24 mouse cellular contexts compared by ENCODE assay signal in genomic region chr3:152004411-152004955, GRCm38 (mm10).
DNase-seq lines count a peak whose midpoint lies in the region; ATAC-seq and TF ChIP-seq lines count a peak whose summit lies in the region.
"Had no signal": no experiment of that assay in that cellular context is flagged by ENCODE, and none has a peak within 500 bp of the region (broad histone marks: within the 10 kb centered on the region; RNA-seq: fewer than 3 reads in every experiment).

No protein-coding gene starts in this region.

- no peak for TF ChIP-seq CTCF in lung, embryonic 14.5 days (IDR thresholded peaks at IDR 0.05; ENCODE audit: low read depth)
- TF ChIP-seq CTCF in lung, adult 2 months (IDR thresholded peaks at IDR 0.05; ENCODE audit: insufficient read depth, low read length), result no peak

- peak; percentile 13 for DNase-seq in adrenal gland, postnatal 10 days
- no peak for DNase-seq in adrenal gland, postnatal 25 days
- DNase-seq in heart, adult 11 months, result peak; percentile 96
- DNase-seq in heart, postnatal 4 days, result no peak
- peak; percentile 59 for DNase-seq in lung, embryonic 14.5 days
- no peak for DNase-seq in lung, adult 2 months
- peak; percentile 53 for DNase-seq in lung, postnatal 25 days (ENCODE audit: low spot score)
- no peak for DNase-seq in natural killer cell, adult 2 months (ENCODE audit: low spot score in 2 of 2)
- DNase-seq: cerebellum, adult 11 months; cerebellum, adult 9-11 months; kidney, postnatal 25 days; layer of hippocampus, postnatal 36 days; right cerebral cortex, postnatal 4 days; thymus, postnatal 25 days had no signal

- H3K9me3 ChIP-seq in lung, embryonic 14.5 days (ENCODE audit: low read depth, low read length), result no peaks in the 10 kb centered on the region
- H3K9me3 ChIP-seq: embryonic facial prominence, embryonic 10.5 days; forebrain, embryonic 15.5 days; heart, embryonic 15.5 days; megakaryocyte, embryonic 14.5 days; midbrain, embryonic 13.5 days; neural tube, embryonic 13.5 days; stomach, embryonic 15.5 days had no signal

- no peaks in the 10 kb centered on the region for H3K27me3 ChIP-seq in lung, embryonic 14.5 days (ENCODE audit: insufficient read depth, low read length)
- H3K27me3 ChIP-seq: forebrain, embryonic 15.5 days; heart, embryonic 15.5 days; megakaryocyte, embryonic 14.5 days; midbrain, embryonic 13.5 days; neural tube, embryonic 13.5 days; stomach, embryonic 15.5 days had no signal

- no peaks in the 10 kb centered on the region for H3K4me1 ChIP-seq in lung, embryonic 14.5 days (ENCODE audit: insufficient read depth)
- H3K4me1 ChIP-seq in lung, adult 2 months (ENCODE audit: control insufficient read depth, insufficient read depth, low read length), result no peaks in the 10 kb centered on the region; the same call in 1 of the 2 replicates
- H3K4me1 ChIP-seq: forebrain, embryonic 15.5 days; heart, embryonic 15.5 days; megakaryocyte, embryonic 14.5 days; midbrain, embryonic 13.5 days; neural tube, embryonic 13.5 days; stomach, embryonic 15.5 days had no signal

- no peaks in the 10 kb centered on the region for H3K36me3 ChIP-seq in lung, embryonic 14.5 days (ENCODE audit: insufficient read depth)
- H3K36me3 ChIP-seq: embryonic facial prominence, embryonic 10.5 days; forebrain, embryonic 15.5 days; heart, embryonic 15.5 days; midbrain, embryonic 13.5 days; neural tube, embryonic 13.5 days; stomach, embryonic 15.5 days had no signal

- ATAC-seq in lung, embryonic 14.5 days (ENCODE audit: insufficient read depth), result no peak; the same call in 1 of the 2 replicates
- ATAC-seq: forebrain, embryonic 15.5 days; hindbrain, postnatal 0 days; intestine, postnatal 0 days; midbrain, embryonic 13.5 days had no signal

- WGBS in lung, embryonic 14.5 days, result 72% methylated on average over 7 of the region's 7 CpGs
- WGBS in lung, adult 2 months, result 74% methylated on average over 7 of the region's 7 CpGs

- no peak overlapping the region for H3K9ac ChIP-seq in lung, embryonic 14.5 days
- H3K9ac ChIP-seq: forebrain, embryonic 15.5 days; heart, embryonic 15.5 days; midbrain, embryonic 13.5 days; neural tube, embryonic 13.5 days; stomach, embryonic 15.5 days had no signal

- no peak overlapping the region for H3K4me3 ChIP-seq in lung, embryonic 14.5 days (ENCODE audit: low read depth, low read length)
- no peak overlapping the region for H3K4me3 ChIP-seq in lung, adult 2 months (replicated peaks; ENCODE audit: extremely low read depth, low read depth, low read length)
- H3K4me3 ChIP-seq: embryonic facial prominence, embryonic 10.5 days; forebrain, embryonic 15.5 days; heart, embryonic 15.5 days; layer of hippocampus, adult 2 months; megakaryocyte, embryonic 14.5 days; midbrain, embryonic 13.5 days; neural tube, embryonic 13.5 days; stomach, embryonic 15.5 days had no signal

- no peak overlapping the region for H3K27ac ChIP-seq in lung, embryonic 14.5 days (ENCODE audit: low read depth)
- H3K27ac ChIP-seq: embryonic facial prominence, embryonic 10.5 days; forebrain, embryonic 15.5 days; heart, embryonic 15.5 days; hindbrain, postnatal 0 days; layer of hippocampus, adult 2 months; midbrain, embryonic 13.5 days; neural tube, embryonic 13.5 days; stomach, embryonic 15.5 days had no signal

- TF ChIP-seq POLR2A in lung, adult 2 months (IDR thresholded peaks at IDR 0.05; ENCODE audit: borderline replicate concordance, extremely low read depth, low read depth, low read length), result no peak

- no peak overlapping the region for H3K4me2 ChIP-seq in lung, embryonic 14.5 days
- H3K4me2 ChIP-seq: forebrain, embryonic 15.5 days; heart, embryonic 15.5 days; midbrain, embryonic 13.5 days; neural tube, embryonic 13.5 days; stomach, embryonic 15.5 days had no signal

Comparison
In these comparisons a context has a peak if more than half of its experiments do, and no peak if none do; other contexts are left out.
1. DNase-seq: peak in adrenal gland, postnatal 10 days (single experiment), heart, adult 11 months (single experiment), lung, embryonic 14.5 days (single experiment) and lung, postnatal 25 days (single experiment); none in adrenal gland, postnatal 25 days (single experiment), heart, postnatal 4 days (single experiment), lung, adult 2 months (single experiment) and natural killer cell, adult 2 months (0 of 2).